Mouse (Mus musculus): ENCODE results near the gene Mctp1.
"Not testable (repeated sequence)": the region's sequence is repeated elsewhere in the genome, so short reads cannot be mapped to it uniquely, and the experiment has no call there.

The Mctp1 gene

GRCm38 (mm10) chr13:76481601-76482000 lies 97.3 kb downstream of the Mctp1 start:
- DNase-seq (ENCODE audit: low read depth) = no peak

DNA sequence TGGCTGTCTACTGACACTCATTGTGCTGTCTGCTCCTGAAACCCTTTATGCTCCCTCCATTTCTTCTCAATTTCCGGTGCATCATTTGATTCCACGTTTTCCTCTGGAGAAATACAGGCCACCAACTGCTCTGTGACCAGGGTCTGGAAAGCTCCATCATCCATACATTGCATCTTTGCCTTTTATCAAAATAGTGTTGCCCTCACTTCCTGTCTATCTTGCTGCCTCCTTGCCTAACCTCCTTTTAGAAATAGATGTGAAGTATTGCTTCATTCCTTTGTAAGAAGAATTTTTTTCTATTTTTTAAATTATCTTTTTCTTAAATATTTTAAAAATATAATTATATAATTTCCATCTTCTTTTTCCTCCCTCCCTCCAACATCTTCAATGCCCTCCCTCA lies 98.7 kb downstream of the Mctp1 start:
- no peak for DNase-seq (ENCODE audit: low read depth)

DNA sequence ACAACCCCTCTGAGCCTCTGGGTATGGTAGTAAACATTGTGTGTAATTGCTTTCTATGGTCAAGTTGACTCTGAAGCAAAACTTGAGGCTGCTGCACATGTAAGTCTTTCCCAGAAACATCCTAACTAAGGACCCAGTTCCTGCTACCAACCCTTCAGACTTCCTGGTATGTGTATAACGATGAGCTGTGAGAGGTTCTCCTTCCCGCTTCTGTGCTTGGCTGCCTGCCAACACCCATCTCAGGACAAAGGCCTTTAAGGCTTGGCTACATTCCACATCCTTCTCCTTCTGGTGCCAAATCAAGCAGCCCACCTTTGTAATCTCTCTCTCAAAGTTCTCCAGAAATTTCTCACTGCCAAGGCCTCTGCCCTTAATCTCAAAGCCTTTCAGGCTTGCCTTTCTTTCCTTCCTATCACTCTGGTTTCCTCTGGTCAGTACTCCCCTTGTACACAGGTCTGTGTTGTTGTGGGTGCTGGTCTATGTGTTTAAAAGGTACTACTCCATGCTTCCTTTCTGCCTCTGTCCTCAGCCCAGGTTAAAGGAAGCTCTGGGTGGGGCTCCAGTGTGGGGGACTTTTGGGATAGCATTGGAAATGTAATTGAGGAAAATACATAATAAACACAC lies 99.9 kb downstream of the Mctp1 start:
- no peak for DNase-seq (ENCODE audit: low read depth)

DNA sequence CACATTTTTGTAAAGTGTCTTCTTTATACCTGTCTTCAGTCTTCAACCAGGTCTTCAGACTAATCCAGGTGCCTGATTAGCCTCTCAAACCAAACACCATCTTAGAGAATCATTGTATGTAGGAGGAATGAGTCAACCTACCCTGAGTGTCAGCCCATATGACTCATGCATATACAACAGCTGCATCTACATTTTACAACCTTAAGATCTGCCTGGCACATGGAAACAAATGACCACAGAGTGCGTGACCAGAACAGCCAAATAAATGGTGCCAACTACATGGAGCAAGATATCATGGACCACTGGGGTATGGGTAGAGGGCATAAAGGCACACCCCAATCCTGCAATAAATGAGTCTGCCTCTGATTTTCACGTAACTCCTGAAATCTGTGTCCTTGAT lies 131.6 kb downstream of the Mctp1 start:
- no peak for DNase-seq (ENCODE audit: low read depth)

DNA sequence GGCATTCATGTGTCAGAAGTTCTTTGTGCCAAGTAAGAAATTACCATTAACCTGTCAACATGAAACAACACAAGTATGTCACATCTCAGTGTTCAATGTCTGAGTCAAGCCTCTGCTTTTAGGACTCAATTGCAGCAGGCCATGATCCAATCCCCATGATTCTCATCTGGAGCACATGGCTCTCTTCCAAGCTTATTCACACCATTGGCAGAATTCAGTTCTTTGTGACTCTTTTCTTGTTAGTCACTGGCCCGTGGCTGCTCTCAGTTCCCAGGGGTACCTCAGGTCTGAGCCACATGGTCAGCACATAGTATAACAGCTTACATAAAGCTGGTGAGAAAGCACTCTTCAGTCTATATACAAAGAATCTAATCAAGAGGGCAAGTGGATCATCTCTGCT lies 138.8 kb downstream of the Mctp1 start:
- no peak for DNase-seq (ENCODE audit: low read depth)

DNA sequence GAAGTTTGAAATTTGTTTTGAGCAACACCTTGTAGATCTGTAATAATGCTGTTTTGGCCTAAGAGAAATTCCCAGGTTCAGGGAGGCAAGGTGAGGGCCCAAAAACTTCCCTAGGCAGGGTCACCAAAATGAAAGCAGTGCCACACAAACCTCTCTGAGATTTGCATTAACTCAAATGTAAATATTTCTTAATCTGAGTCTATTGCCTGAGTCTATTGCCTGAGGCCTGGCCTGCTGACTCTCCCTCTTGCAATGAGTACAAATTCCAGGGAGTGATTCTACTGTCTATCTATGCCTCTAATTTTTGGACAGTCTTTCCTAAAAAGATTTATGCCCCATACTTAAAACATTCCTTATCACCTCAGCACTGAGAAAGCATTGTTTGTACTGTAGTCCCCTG lies 143.0 kb downstream of the Mctp1 start:
- DNase-seq (ENCODE audit: low read depth) = no peak

DNA sequence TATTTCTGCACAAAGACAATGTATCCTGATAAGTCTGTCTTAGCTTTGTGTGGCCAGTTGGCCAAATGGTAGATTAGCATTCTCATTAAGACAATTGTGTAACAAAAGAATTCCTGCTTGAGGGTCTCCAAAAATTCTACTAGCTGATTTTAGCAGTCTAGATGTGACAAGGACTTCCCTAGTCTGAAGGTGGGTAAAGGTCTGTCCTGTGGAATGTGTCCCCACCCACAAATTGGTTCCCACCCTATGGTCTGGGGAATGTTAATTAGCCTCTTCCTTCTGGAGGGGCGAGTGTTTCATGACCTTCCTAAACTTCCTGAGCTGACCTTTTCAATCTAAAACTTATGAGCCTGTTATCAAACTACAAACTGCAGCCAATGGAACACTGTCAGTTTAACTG lies 143.4 kb downstream of the Mctp1 start:
- no peak for DNase-seq (ENCODE audit: low read depth)

DNA sequence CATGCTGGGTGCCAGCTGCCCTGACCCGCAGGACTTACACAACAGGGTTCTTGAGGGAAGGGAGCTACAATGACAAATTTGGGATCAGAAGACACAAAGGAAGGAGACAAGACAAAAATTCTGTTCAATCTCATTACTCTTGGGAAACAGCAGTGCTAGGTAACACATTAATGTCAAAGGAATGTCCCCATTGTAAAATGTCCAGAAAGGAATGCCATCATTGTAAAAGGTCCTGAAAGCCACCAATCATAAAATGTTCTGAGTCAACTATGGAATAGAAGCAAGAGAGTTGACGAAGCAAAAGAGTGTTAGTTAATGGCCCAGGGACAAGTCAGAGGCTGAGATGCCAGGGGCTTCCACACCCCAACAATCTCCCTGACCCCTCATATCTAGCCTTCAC lies 145.6 kb downstream of the Mctp1 start:
- no peak for DNase-seq (ENCODE audit: low read depth)

DNA sequence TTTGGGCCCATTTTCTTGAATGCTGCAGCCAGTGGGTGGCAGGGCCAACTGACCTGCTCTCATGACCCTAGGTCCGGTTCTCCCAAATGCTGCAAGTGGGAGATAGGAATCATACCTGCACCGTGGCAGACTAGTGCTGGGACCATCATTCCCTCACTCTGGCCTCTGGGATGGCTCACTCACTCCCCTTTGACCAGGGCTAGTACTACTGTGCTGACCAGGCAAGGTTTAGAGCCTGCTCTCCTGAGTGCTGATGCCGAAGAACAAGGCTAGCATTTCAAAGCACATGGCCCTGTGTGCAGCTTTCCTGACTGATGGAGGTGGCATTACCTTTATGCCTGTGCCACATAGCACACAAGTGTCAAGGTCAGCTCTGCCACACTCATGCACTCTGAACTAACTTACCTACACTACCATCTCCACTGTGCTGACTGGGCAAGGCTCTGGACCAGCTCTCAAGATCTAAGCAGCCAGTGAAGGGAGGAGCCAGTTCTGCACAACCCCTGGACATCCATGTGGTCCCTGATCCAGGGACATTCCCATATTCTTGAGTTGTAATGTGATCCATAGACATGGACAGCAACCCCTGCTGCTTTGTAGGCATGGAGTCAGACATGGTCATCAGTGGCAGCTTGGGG lies 146.7 kb downstream of the Mctp1 start:
- no peak for DNase-seq (ENCODE audit: low read depth)

- no peak for DNase-seq (ENCODE audit: low read depth)
Observed at GRCm38 (mm10) chr13:76547854-76548253, 163.5 kb downstream of the Mctp1 start.

GRCm38 (mm10) chr13:76560918-76561317 lies 176.6 kb downstream of the Mctp1 start:
- DNase-seq (ENCODE audit: low read depth) = no peak

- DNase-seq (ENCODE audit: low read depth) = no peak
Observed at GRCm38 (mm10) chr13:76561594-76561993, 177.3 kb downstream of the Mctp1 start.

GRCm38 (mm10) chr13:76564061-76564460 lies 179.7 kb downstream of the Mctp1 start:
- no peak for DNase-seq (ENCODE audit: low read depth)

DNA sequence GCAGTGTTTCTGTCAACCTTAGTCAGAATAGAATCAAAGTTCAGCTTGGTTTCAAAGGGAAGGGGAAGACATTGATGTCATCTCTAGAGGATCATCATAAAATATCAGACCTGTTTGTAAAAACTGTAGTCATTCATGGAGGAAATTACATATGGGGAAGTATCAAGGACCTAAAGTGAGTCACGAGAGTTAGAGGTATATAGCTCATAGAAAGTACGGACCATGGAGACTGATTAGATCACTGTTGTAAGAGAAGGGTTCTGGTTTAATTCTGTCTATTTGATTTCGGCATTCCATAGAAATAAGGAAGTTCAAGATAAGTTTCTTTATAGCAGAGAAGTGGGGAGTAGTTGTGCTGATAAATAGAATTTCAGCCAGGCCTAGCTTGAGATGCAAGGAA lies 181.7 kb downstream of the Mctp1 start:
- DNase-seq (ENCODE audit: low read depth) = no peak

GRCm38 (mm10) chr13:76567448-76567847 lies 183.1 kb downstream of the Mctp1 start:
- no peak for DNase-seq (ENCODE audit: low read depth)

DNA sequence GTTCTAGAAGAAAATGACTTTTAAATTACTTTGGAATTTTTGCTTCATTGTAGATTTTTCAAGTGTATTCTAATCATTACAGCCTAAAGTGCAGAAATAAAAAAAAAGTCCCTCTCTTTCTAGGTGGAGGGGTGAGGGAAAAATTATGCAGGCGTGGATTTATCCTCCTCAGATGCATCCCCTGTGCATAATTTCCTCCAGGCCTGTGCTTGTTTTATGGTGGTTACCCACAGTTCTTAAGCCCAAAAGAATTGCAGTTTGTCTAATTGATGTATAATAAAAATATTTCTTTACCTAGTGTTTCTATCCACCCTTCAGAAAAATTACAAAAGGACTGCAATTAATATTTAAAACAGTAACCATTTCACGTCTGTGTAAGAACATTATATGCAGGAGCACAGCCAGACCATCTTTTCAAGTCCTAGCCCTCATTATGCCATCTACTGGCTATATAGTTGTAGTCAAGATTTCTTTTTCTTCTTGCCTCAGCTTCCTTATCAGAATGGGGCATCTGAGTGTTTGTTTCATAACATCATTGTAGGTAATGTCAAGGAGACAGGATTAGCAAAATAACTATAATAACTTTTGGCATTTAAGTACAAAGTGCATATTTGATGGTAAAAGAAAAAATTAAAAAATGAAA lies 184.4 kb downstream of the Mctp1 start:
- no peak for DNase-seq (ENCODE audit: low read depth)

DNA sequence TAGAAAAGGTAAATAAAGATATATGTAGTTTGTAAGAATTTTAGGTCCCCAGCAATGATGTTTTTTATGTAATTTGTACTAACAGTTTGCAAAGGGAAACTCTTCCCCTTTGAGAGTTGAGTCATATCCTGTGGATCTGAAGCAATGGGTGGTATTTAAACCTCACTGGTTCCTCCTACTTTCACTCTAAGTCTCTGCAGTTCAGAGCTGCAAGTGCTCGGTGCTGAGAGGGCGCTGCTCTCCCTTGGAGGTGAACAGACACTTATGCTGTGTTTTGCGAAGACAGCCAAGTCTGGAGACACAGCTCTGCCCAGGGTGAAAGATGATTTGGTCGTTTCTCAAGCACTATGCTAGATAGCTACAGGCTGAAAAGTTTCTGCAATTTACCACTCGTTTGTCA lies 195.1 kb downstream of the Mctp1 start:
- peak; percentile 14 for DNase-seq (ENCODE audit: low read depth)

DNA sequence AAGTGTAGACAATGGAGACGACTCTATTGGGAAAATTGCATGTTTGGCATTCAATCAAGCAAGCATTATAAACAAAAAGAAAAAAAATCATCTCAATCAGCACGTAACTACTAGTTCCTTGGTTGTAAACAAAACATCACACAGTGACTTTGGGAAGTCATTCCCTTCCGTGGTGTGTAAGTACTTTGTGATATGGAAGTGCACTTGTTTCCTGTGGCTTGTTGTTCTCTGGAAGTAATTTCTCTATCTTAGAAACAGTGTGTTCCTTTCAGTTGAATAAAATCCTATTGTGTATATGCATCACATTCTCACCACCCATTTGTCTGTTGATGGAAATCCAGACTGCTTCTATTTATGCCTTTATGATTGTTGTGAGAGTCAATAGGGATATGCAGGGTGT lies 201.1 kb downstream of the Mctp1 start:
- no peak for DNase-seq (ENCODE audit: low read depth)

GRCm38 (mm10) chr13:76590709-76591108 lies 206.4 kb downstream of the Mctp1 start:
- DNase-seq (ENCODE audit: low read depth) = not testable (repeated sequence)

GRCm38 (mm10) chr13:76591189-76591588 lies 206.9 kb downstream of the Mctp1 start:
- no peak for DNase-seq (ENCODE audit: low read depth)

DNA sequence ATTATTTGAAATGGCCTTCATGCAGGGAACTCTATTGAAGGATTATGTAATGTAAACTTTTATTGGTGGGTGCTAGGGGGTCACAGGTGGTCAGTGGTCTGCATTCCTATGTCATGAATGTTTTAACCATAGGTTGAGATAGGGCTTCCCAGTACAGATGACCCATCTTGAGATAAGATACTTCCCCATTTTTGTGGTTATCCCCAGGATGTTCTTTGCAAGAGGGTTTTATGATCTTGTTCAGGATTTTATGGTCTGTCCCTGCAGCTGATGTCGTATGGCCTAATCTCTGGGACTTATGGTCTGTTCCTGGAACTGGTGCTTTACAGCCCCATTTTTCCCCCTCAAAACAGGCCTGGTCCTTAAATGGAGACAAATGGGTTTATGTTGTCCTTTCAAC lies 207.4 kb downstream of the Mctp1 start:
- no peak for DNase-seq (ENCODE audit: low read depth)

DNA sequence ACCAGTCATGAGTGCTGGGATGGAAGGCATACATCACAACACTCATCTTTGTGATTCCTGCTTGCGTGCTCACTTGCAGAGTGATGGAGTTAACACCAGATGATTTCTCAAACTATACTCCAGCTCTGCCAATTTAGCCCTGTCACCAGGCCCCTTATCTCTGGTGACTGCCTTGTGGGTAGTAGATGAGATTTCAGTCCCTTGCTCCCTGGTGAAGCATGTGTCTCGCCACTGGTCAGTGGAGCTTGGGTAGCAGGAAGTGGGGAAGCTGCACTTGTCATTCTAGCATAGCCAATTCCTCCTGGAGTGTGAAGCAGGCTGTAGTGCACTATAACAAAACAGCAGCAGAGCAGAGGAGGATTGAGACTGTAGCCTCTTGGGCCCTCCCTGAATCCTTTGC lies 208.6 kb downstream of the Mctp1 start:
- no peak for DNase-seq (ENCODE audit: low read depth)

- DNase-seq (ENCODE audit: low read depth) = no peak
Observed at GRCm38 (mm10) chr13:76597005-76597404, 212.7 kb downstream of the Mctp1 start.

DNA sequence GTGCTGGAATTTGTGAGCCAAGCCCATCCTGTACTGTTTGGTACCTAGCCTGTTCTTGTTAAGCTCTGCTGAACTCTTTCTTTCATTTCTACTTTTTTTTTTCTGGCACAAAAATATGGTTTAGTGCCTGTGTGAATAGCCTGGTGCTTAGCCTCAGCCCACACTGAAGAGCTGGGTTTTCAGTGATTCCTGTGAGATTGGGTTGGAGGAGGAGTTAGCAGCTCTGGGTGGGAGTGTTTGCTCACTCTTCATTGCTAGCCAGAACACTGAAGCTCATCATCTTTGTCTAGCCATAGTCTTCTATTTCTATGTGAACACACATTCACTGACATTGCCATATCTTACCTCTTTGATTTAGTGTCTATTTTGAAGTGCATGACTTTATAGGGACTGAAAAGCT lies 225.1 kb downstream of the Mctp1 start:
- DNase-seq (ENCODE audit: low read depth) = no peak

Data from fibroblast of lung, adult 2 months (primary cell).